Mouse (Mus musculus): ENCODE results near the gene Gpr141.

DNA sequence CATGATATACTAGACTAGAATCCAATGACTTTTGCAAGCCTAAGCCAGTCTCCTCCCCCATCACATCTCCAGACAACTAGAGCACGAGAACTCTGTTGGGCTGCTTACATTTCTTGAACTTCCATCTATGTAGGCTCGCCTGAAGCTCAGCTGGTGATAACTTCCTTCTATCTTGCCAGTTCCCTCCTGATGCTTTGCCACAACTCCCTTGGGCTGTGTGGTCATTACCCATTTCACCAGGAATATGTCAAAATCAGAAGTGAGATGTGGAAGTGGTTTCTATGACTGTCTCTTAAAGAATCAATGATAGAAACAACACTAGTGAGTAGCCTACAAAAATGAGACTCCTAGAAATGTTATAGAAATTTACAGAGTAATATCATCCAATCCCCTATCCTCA lies 56.9 kb downstream of the Gpr141 start:
- TF ChIP-seq POLR2A (IDR thresholded peaks at IDR 0.05; ENCODE audit: borderline replicate concordance, insufficient read depth, low read length) (no peak), CTCF (IDR thresholded peaks at IDR 0.05; ENCODE audit: borderline replicate concordance, insufficient read depth, low read depth, low read length) (no peak)

Measured in cerebellum, adult 2 months (tissue).